Mouse (Mus musculus): ENCODE data around the gene Armh1. TPM values are rescaled to one million over a fixed set of nuclear protein-coding genes. Genes with fewer than 3 reads are reported as not detected.
A peak's percentile ranks its signal among the peaks of the same experiment; 100 is the strongest.
"Not testable (repeated sequence)": the region's sequence is repeated elsewhere in the genome, so short reads cannot be mapped to it uniquely, and the experiment has no call there.

Gene Armh1
- polyA plus RNA-seq, 1 experiment, result 0.25 TPM

GRCm38 (mm10) chr4:117189856-117190543, 61.9 kb downstream of the Armh1 start:
- Histone ChIP-seq H3K27ac (ENCODE audit: insufficient read depth, low read depth, low read length) (peak overlapping the region; percentile 78), H3K4me1 (ENCODE audit: control insufficient read depth, insufficient read depth, low read length) (peaks cover 6% of the 10 kb centered on the region), H3K4me3 (ENCODE audit: insufficient read depth, low read depth, low read length) (no peak overlapping the region), H3K27me3 (replicated peaks; ENCODE audit: control insufficient read depth, insufficient read depth, low read length) (no peaks in the 10 kb centered on the region), H3K36me3 (ENCODE audit: control insufficient read depth, insufficient read depth, low read length) (no peaks in the 10 kb centered on the region)
- WGBS, result 1% methylated on average over 9 of the region's 9 CpGs
- peak; percentile 70 for DNase-seq
- TF ChIP-seq CTCF (conservative IDR thresholded peaks at IDR 0.05; ENCODE audit: insufficient read depth, insufficient read length, low read depth, low read length), result no peak
- TF ChIP-seq POLR2A (IDR thresholded peaks at IDR 0.05; ENCODE audit: low read depth, low read length), result peak; percentile 59

GRCm38 (mm10) chr4:117189382-117189855, 62.5 kb downstream of the Armh1 start:
- no peaks in the 10 kb centered on the region for H3K36me3 ChIP-seq (ENCODE audit: control insufficient read depth, insufficient read depth, low read length)
- DNase-seq, result peak; percentile 93
- peak overlapping the region; percentile 82 for H3K4me3 ChIP-seq (ENCODE audit: insufficient read depth, low read depth, low read length)
- no peaks in the 10 kb centered on the region for H3K27me3 ChIP-seq (replicated peaks; ENCODE audit: control insufficient read depth, insufficient read depth, low read length)
- H3K4me1 ChIP-seq (ENCODE audit: control insufficient read depth, insufficient read depth, low read length), result peaks cover 6% of the 10 kb centered on the region
- H3K27ac ChIP-seq (ENCODE audit: insufficient read depth, low read depth, low read length), result peak overlapping the region; percentile 98
- TF ChIP-seq CTCF (conservative IDR thresholded peaks at IDR 0.05; ENCODE audit: insufficient read depth, insufficient read length, low read depth, low read length) (peak; percentile 71), POLR2A (IDR thresholded peaks at IDR 0.05; ENCODE audit: low read depth, low read length) (no peak)
- WGBS, result under 1% methylated on average over 16 of the region's 16 CpGs

DNA sequence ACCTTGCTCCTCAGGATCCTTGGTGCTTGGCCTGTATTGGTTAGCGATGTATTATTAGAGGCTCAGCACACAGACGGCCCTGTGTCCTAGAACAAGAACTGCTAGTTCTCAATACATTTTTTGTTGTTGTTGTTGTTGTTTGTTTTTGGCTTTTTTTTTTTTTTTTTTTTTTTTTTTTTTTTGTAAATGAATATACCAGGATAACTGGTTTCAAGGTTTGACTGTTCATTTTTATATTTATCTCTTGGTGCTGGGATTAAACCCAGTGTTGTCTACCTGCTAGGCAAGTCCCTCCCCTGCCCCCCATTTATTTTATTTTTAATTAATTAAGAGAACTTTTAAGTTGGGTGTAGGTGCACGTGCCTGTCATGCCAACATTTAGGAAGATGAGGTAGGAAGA, 63.0 kb downstream of the Armh1 start:
- Histone ChIP-seq H3K36me3 (ENCODE audit: control insufficient read depth, insufficient read depth, low read length) (no peaks in the 10 kb centered on the region), H3K27ac (ENCODE audit: insufficient read depth, low read depth, low read length) (peak overlapping the region; percentile 98), H3K4me3 (ENCODE audit: insufficient read depth, low read depth, low read length) (peak overlapping the region; percentile 82), H3K4me1 (ENCODE audit: control insufficient read depth, insufficient read depth, low read length) (peaks cover 6% of the 10 kb centered on the region), H3K27me3 (replicated peaks; ENCODE audit: control insufficient read depth, insufficient read depth, low read length) (no peaks in the 10 kb centered on the region)
- TF ChIP-seq CTCF (conservative IDR thresholded peaks at IDR 0.05; ENCODE audit: insufficient read depth, insufficient read length, low read depth, low read length) (no peak), POLR2A (IDR thresholded peaks at IDR 0.05; ENCODE audit: low read depth, low read length) (no peak)
- DNase-seq, result no peak
- 45% methylated on average over 3 of the region's 3 CpGs for WGBS

DNA sequence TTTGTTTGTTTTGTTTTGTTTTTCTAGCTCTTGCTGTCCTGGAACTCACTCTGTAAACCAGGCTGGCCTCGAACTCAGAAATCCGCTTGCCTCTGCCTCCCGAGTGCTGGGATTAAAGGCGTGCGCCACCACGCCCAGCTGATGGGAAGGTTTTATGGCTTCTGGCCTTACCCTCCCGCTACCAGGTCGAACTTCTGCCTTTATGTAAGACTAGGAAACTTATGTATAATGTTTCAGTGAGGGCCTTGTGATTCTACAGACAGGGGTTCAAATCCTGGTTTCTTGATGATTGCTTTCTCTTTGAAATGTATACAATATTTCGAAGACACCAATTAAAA, 69.2 kb downstream of the Armh1 start:
- 9% methylated on average over 9 of the region's 9 CpGs for WGBS
- H3K27ac ChIP-seq (ENCODE audit: insufficient read depth, low read depth, low read length), result peak overlapping the region; percentile 49; the same call in 1 of the 2 replicates

GRCm38 (mm10) chr4:117181863-117182758, 69.8 kb downstream of the Armh1 start, which contains the start of gene Kif2c:
Gene Kif2c, minus strand, starts transcription at chr4:117182639.
- Histone ChIP-seq H3K27ac (ENCODE audit: insufficient read depth, low read depth, low read length) (peak within 1 kb of the TSS; percentile 49; the same call in 1 of the 2 replicates), H3K27me3 (replicated peaks; ENCODE audit: control insufficient read depth, insufficient read depth, low read length) (no peaks in the 10 kb centered on the region), H3K4me3 (ENCODE audit: insufficient read depth, low read depth, low read length) (peak within 1 kb of the TSS; percentile 68), H3K4me1 (ENCODE audit: control insufficient read depth, insufficient read depth, low read length) (peaks cover 3% of the 10 kb centered on the region; the same call in 1 of the 2 replicates), H3K36me3 (ENCODE audit: control insufficient read depth, insufficient read depth, low read length) (no peaks in the 10 kb centered on the region)
- TF ChIP-seq CTCF (conservative IDR thresholded peaks at IDR 0.05; ENCODE audit: insufficient read depth, insufficient read length, low read depth, low read length) (no peak), POLR2A (IDR thresholded peaks at IDR 0.05; ENCODE audit: low read depth, low read length) (no peak)
- peak; percentile 95 for DNase-seq
- WGBS, result 1% methylated on average over 42 of the region's 42 CpGs

More for the DNA sequence above, 69.2 kb downstream of the Armh1 start:
- not testable (repeated sequence) for H3K27me3 ChIP-seq (replicated peaks; ENCODE audit: control insufficient read depth, insufficient read depth, low read length); DNase-seq; H3K4me1 ChIP-seq (ENCODE audit: control insufficient read depth, insufficient read depth, low read length); H3K36me3 ChIP-seq (ENCODE audit: control insufficient read depth, insufficient read depth, low read length)
- H3K4me3 ChIP-seq (ENCODE audit: insufficient read depth, low read depth, low read length), result peak overlapping the region; percentile 68

DNA sequence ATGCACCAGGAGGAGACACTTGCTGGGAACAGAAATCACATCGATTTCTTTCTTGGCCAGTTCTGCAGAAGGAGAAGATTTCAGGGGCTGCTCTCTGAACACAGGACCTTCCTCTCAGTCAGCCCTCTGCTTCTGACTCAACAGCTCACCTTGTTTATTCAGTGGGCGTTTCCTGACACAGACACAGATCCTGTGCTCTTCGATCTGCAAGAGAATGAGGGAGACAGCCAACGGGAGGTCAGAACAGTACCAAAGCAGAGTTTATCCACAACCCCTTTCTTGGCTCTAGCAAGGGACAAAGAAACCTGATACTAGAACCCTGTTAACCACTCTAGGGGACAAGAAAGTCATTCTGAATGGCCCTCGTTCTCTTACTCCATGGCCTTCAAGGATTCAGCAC, 82.0 kb downstream of the Armh1 start:
- TF ChIP-seq CTCF (conservative IDR thresholded peaks at IDR 0.05; ENCODE audit: insufficient read depth, insufficient read length, low read depth, low read length), result no peak
- Histone ChIP-seq H3K4me1 (ENCODE audit: control insufficient read depth, insufficient read depth, low read length) (no peaks in the 10 kb centered on the region), H3K27ac (ENCODE audit: insufficient read depth, low read depth, low read length) (no peak overlapping the region), H3K4me3 (ENCODE audit: insufficient read depth, low read depth, low read length) (no peak overlapping the region), H3K27me3 (replicated peaks; ENCODE audit: control insufficient read depth, insufficient read depth, low read length) (no peaks in the 10 kb centered on the region), H3K36me3 (ENCODE audit: control insufficient read depth, insufficient read depth, low read length) (no peaks in the 10 kb centered on the region)
- DNase-seq, result no peak
- 88% methylated on average over 5 of the region's 5 CpGs for WGBS

Other genes starting within 250 kb of the Armh1 start
- gene Eif2b3, start 232.7 kb downstream of the Armh1 start, polyA plus RNA-seq (2012; rRNA removed), result 8.0 and 9.2 TPM in 2 replicates
- gene Ptch2, start 156.1 kb downstream of the Armh1 start, polyA plus RNA-seq (2012; rRNA removed), result 5.0 and 7.1 TPM in 2 replicates
- gene Btbd19, start 126.4 kb downstream of the Armh1 start, polyA plus RNA-seq (2012; rRNA removed), result 4.5 and 4.6 TPM in 2 replicates
- gene Tctex1d4, start 125.3 kb downstream of the Armh1 start, polyA plus RNA-seq (2012; rRNA removed), result 0.20 TPM in 1 of 2 replicates, not detected in the other
- gene Plk3, start 118.2 kb downstream of the Armh1 start, polyA plus RNA-seq (2012; rRNA removed), result 6.9 and 8.6 TPM in 2 replicates
- 372 and 534 TPM in 2 replicates for gene Rps8, start 95.9 kb downstream of the Armh1 start, polyA plus RNA-seq (2012; rRNA removed)
- 0.20 and 0.50 TPM in 2 replicates for gene Kif2c, start 69.5 kb downstream of the Armh1 start, polyA plus RNA-seq (2012; rRNA removed)
- 88.1 and 93.5 TPM in 2 replicates for gene Tmem53, start 174 bp downstream of the Armh1 start, polyA plus RNA-seq (2012; rRNA removed)
- gene Rnf220, start 244.9 kb upstream of the Armh1 start, polyA plus RNA-seq (2012; rRNA removed), result 69.9 and 70.7 TPM in 2 replicates

Data from kidney, adult 2 months (tissue).